Mouse (Mus musculus): ENCODE data around the gene Zfp639. TPM values are rescaled to one million over a fixed set of nuclear protein-coding genes. Genes with fewer than 3 reads are reported as not detected.

The Zfp639 gene
- total RNA-seq, 2 experiments from 2014 or later, result 30.5 to 36.1 TPM

Other genes with a start within 250 kb of the Zfp639 start
- gene Zmat3, start 144.2 kb upstream of the Zfp639 start, total RNA-seq (2021), result 10 to 100 TPM; 66.4 to 74.3 TPM
- gene Pik3ca, start 112.6 kb upstream of the Zfp639 start, total RNA-seq (2021), result 10 to 100 TPM; 43.6 to 44.0 TPM
- gene Kcnmb3, start 18.0 kb upstream of the Zfp639 start, total RNA-seq (2021), result under 1 TPM in 1 of 2 experiments, not detected in 1; 0.66 TPM
- gene Mfn1, start 19.2 kb downstream of the Zfp639 start, total RNA-seq (2021), result 100 to 1,000 TPM in 1 of 2 experiments, 10 to 100 TPM in 1; 87.7 to 100 TPM
- 10 to 100 TPM; 28.2 to 29.1 TPM for gene Gnb4, start 106.3 kb downstream of the Zfp639 start, total RNA-seq (2021)
- gene Actl6a, start 196.0 kb downstream of the Zfp639 start, total RNA-seq (2021), result 10 to 100 TPM; 16.1 to 21.6 TPM
- 100 to 1,000 TPM; 200 to 202 TPM for gene Ndufb5, start 226.7 kb downstream of the Zfp639 start, total RNA-seq (2021)
- gene Mrpl47, start 227.3 kb downstream of the Zfp639 start, total RNA-seq (2021), result 10 to 100 TPM; 21.1 to 22.5 TPM

All from layer of hippocampus, postnatal 25 days (tissue).